Mouse (Mus musculus) cerebellum, postnatal 36 days (tissue): Measurements from ENCODE around the gene Fam208b.
"Not testable (repeated sequence)": the region's sequence is repeated elsewhere in the genome, so short reads cannot be mapped to it uniquely, and the experiment has no call there.

Experiments used
- DNase-seq, 2 experiments: peaks; one replicate each; pipeline ENCODE4 v3.0.0; 2021 to 2022; ENCODE audit warnings: mixed read lengths in 2 of 2

The Fam208b gene

GRCm38 (mm10) chr13:3563130-3563529, 47.8 kb downstream of the Fam208b start:
- DNase-seq, result no peak

GRCm38 (mm10) chr13:3547856-3548255, 63.1 kb downstream of the Fam208b start:
- DNase-seq, result no peak

GRCm38 (mm10) chr13:3547410-3547809, 63.5 kb downstream of the Fam208b start:
- DNase-seq, result peak; percentile 47 to 48

GRCm38 (mm10) chr13:3544925-3545324, 66.0 kb downstream of the Fam208b start:
- DNase-seq, result no peak

- DNase-seq, result peak; percentile 29 to 43
Measured at GRCm38 (mm10) chr13:3544077-3544874, 66.6 kb downstream of the Fam208b start.

GRCm38 (mm10) chr13:3541159-3541782, 69.6 kb downstream of the Fam208b start:
- no peak for DNase-seq

GRCm38 (mm10) chr13:3540166-3540565, 70.7 kb downstream of the Fam208b start:
- DNase-seq, result no peak

- DNase-seq, result no peak
Measured at GRCm38 (mm10) chr13:3538969-3539562, 71.8 kb downstream of the Fam208b start.

- peak; percentile 60 to 69 for DNase-seq
Measured at GRCm38 (mm10) chr13:3538223-3538968, 72.5 kb downstream of the Fam208b start.

- peak; percentile 93 to 95 for DNase-seq
Measured at GRCm38 (mm10) chr13:3537594-3538222, 73.2 kb downstream of the Fam208b start, which contains the start of gene Gdi2. Gdi2 (plus strand) TSS chr13:3538063.

GRCm38 (mm10) chr13:3534146-3534545, 76.8 kb downstream of the Fam208b start:
- no peak for DNase-seq

- no peak for DNase-seq
Measured at GRCm38 (mm10) chr13:3532451-3532850, 78.5 kb downstream of the Fam208b start.

- no peak for DNase-seq
Measured at GRCm38 (mm10) chr13:3531692-3532320, 79.1 kb downstream of the Fam208b start.

- not testable (repeated sequence) for DNase-seq
Measured at GRCm38 (mm10) chr13:3531176-3531575, 79.7 kb downstream of the Fam208b start.

- DNase-seq, result no peak
Measured at GRCm38 (mm10) chr13:3530451-3530850, 80.5 kb downstream of the Fam208b start.

GRCm38 (mm10) chr13:3526328-3526727, 84.6 kb downstream of the Fam208b start:
- DNase-seq, result no peak

GRCm38 (mm10) chr13:3525611-3526051, 85.3 kb downstream of the Fam208b start:
- no peak for DNase-seq

GRCm38 (mm10) chr13:3523946-3524345, 87.0 kb downstream of the Fam208b start:
- no peak for DNase-seq

- DNase-seq, result no peak
Measured at GRCm38 (mm10) chr13:3523459-3523858, 87.4 kb downstream of the Fam208b start.

GRCm38 (mm10) chr13:3519994-3520393, 90.9 kb downstream of the Fam208b start:
- not testable (repeated sequence) for DNase-seq

GRCm38 (mm10) chr13:3519357-3519756, 91.6 kb downstream of the Fam208b start:
- DNase-seq, result not testable (repeated sequence)
